Mouse (Mus musculus): ENCODE measurements around the gene 2900011O08Rik. TPM values are rescaled to one million over a fixed set of nuclear protein-coding genes. Genes with fewer than 3 reads are reported as not detected.

The 2900011O08Rik gene
- polyA plus RNA-seq, 1 experiment: 0.43 TPM

DNA sequence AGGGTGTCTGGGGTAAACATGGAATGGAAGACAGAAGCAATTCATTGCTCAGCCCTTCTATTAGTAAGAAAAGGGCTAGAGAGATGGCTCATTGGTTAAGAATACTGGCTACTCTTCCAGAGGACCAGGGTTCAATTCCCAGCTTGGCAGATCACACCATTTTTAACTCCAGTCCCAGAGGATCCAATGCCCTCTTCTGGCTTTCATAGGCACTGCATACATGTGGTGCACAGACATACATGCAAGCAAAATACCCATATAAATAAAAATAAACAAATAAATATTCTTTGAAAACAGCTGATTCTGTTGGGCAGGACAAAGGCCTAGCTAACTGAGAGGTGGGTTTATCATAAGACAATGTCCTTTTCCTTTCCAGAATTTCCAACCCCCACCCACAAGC, 136.2 kb downstream of the 2900011O08Rik start:
- TF ChIP-seq GATA1 (IDR thresholded peaks at IDR 0.05; ENCODE audit: borderline replicate concordance, low read length) (no peak), FLI1 (IDR thresholded peaks at IDR 0.05; ENCODE audit: low read length) (no peak)
- Histone ChIP-seq H3K4me1 (peaks cover 26% of the 10 kb centered on the region), H3K36me3 (replicated peaks; ENCODE audit: low read length) (peaks cover 94% of the 10 kb centered on the region), H3K4me3 (replicated peaks) (no peak overlapping the region), H3K9me3 (no peaks in the 10 kb centered on the region), H3K27me3 (replicated peaks) (no peaks in the 10 kb centered on the region)

DNA sequence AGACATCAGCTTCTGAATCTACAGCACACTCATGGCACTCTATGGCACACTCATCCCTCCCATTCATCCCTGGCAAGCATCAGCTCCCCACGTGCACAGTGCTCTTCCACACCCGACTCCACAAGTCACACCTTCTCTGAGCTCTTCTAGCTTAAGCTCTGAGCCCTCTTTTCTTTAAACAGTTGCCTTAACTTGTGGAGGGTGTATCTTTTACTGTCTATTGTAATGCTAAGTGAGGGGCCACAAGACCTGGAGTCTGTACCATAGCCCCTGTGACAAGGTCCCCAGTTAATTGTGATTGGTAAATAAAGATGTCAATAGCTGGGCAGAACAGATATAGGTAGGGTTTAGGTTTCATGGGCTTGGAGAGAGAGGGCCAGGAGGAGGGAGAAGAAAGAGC, 137.5 kb downstream of the 2900011O08Rik start:
- peaks cover 97% of the 10 kb centered on the region for H3K36me3 ChIP-seq (replicated peaks; ENCODE audit: low read length)
- no peaks in the 10 kb centered on the region for H3K27me3 ChIP-seq (replicated peaks)
- no peaks in the 10 kb centered on the region for H3K9me3 ChIP-seq
- peaks cover 18% of the 10 kb centered on the region for H3K4me1 ChIP-seq
- TF ChIP-seq GATA1 (IDR thresholded peaks at IDR 0.05; ENCODE audit: borderline replicate concordance, low read length): no peak
- TF ChIP-seq FLI1 (IDR thresholded peaks at IDR 0.05; ENCODE audit: low read length): no peak
- no peak overlapping the region for H3K4me3 ChIP-seq (replicated peaks)

DNA sequence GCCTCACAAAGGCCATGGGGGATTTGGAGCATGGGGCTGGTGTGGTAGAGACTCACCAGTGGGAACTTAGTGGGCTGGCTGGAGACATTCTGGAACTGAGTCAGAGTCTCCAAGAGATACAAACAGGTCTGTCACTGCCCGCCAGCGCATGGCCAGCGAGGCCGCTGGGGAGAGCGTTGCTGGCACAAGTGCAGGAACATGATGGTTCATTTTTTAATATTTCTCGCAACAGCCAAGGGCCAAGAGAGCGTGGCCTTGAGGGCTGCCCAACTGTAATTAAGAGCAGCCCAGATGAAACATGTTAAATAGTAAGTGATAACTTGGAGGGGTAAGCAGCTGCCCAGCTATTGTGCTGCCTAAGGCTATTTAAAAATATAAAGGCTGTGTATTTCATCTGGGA, 138.3 kb downstream of the 2900011O08Rik start:
- Histone ChIP-seq H3K27me3 (replicated peaks) (no peaks in the 10 kb centered on the region), H3K36me3 (replicated peaks; ENCODE audit: low read length) (peaks cover 99% of the 10 kb centered on the region), H3K4me1 (peaks cover 18% of the 10 kb centered on the region), H3K9me3 (no peaks in the 10 kb centered on the region), H3K4me3 (replicated peaks) (no peak overlapping the region)
- TF ChIP-seq FLI1 (IDR thresholded peaks at IDR 0.05; ENCODE audit: low read length) (no peak), GATA1 (IDR thresholded peaks at IDR 0.05; ENCODE audit: borderline replicate concordance, low read length) (no peak)

DNA sequence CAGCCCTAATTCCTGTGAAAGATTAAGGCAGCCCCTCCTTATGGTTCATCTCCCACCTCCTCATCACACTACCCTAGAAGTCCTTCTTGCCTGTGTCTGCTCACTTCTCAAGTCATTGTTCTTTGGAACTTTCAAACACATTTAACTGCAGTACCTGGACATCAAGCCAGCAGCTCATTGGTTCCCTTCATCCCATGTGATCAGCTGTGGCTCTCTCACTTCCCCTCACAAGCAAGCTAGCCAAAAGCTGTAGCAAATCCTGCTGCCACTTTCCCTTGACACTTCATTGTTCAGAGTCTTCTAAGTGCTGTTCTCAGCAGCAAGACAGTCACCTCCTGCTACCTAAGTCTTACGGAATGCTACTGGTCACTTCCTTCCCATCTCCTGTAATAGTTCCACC, 138.8 kb downstream of the 2900011O08Rik start:
- H3K27me3 ChIP-seq (replicated peaks): no peaks in the 10 kb centered on the region
- TF ChIP-seq FLI1 (IDR thresholded peaks at IDR 0.05; ENCODE audit: low read length) (no peak), GATA1 (IDR thresholded peaks at IDR 0.05; ENCODE audit: borderline replicate concordance, low read length) (no peak)
- peaks cover 15% of the 10 kb centered on the region for H3K4me1 ChIP-seq
- no peaks in the 10 kb centered on the region for H3K9me3 ChIP-seq
- peaks cover 100% of the 10 kb centered on the region for H3K36me3 ChIP-seq (replicated peaks; ENCODE audit: low read length)
- H3K4me3 ChIP-seq (replicated peaks): no peak overlapping the region

DNA sequence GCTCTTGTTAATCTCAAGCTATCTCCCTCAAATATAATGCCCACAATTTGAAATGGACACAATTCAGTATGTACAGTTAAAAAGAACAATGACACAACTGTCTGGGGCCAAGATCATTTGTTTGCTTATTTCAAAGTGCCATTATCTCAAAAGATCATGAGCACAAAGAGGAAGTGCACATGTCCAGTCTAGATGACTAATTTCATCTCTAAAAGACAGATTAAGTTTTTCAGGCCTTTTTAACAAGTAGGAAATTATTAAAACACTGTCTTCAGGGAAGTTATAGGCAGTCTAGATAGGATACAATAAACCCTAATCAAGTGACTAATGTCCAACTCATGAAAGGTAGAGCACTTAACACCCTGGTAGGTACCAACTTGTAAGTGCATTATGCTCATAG, 142.6 kb downstream of the 2900011O08Rik start:
- H3K9me3 ChIP-seq: no peaks in the 10 kb centered on the region
- no peak overlapping the region for H3K4me3 ChIP-seq (replicated peaks)
- no peaks in the 10 kb centered on the region for H3K27me3 ChIP-seq (replicated peaks)
- peaks cover 13% of the 10 kb centered on the region for H3K4me1 ChIP-seq
- H3K36me3 ChIP-seq (replicated peaks; ENCODE audit: low read length): peaks cover 99% of the 10 kb centered on the region
- TF ChIP-seq FLI1 (IDR thresholded peaks at IDR 0.05; ENCODE audit: low read length) (no peak), GATA1 (IDR thresholded peaks at IDR 0.05; ENCODE audit: borderline replicate concordance, low read length) (no peak)

DNA sequence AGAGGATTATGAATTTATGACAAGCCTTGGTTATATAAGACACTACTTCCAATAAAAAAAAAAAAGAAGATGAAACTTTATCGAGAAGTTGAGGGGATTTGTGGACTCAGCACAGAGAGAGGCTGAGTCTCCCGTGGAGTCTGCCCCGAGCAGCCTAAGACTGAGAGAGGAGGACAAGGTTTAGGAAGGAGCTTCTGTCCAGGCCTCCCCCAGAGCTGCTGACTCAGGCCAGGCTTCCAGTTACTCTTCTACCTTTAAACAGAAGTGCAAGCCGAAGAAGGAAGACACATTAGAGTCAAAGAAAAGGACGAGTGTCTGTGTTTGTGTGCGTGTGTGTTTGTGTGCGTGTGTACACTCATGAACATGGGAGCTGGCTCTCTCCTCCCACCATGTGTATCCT, 144.4 kb downstream of the 2900011O08Rik start:
- H3K36me3 ChIP-seq (replicated peaks; ENCODE audit: low read length): peaks cover 99% of the 10 kb centered on the region
- TF ChIP-seq FLI1 (IDR thresholded peaks at IDR 0.05; ENCODE audit: low read length): no peak
- TF ChIP-seq GATA1 (IDR thresholded peaks at IDR 0.05; ENCODE audit: borderline replicate concordance, low read length): no peak
- H3K4me1 ChIP-seq: peaks cover 29% of the 10 kb centered on the region
- no peaks in the 10 kb centered on the region for H3K27me3 ChIP-seq (replicated peaks)
- H3K9me3 ChIP-seq: no peaks in the 10 kb centered on the region
- H3K4me3 ChIP-seq (replicated peaks): no peak overlapping the region

DNA sequence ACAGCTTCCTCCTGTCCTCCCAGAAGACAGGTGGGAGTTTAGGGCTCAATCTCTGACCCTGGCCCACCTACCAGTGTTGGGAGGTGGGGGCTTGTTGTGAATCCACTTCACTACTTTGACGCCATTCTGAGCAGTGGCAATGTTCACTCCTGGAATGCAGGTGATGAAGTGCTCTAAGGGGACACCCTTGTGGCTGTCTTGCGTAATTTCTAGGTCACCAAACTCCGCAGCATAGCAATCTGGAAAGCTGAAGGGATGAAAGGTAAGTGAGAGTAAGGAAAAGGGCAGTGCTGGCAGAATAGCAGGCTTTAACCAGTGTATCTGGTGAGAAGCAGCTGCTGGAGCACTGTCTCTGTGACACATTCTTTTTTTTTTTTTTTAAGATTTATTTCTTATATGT, 145.0 kb downstream of the 2900011O08Rik start:
- Histone ChIP-seq H3K4me1 (peaks cover 31% of the 10 kb centered on the region), H3K4me3 (replicated peaks) (no peak overlapping the region), H3K9me3 (no peaks in the 10 kb centered on the region), H3K36me3 (replicated peaks; ENCODE audit: low read length) (peaks cover 99% of the 10 kb centered on the region), H3K27me3 (replicated peaks) (no peaks in the 10 kb centered on the region)
- no peak for TF ChIP-seq FLI1 (IDR thresholded peaks at IDR 0.05; ENCODE audit: low read length)
- TF ChIP-seq GATA1 (IDR thresholded peaks at IDR 0.05; ENCODE audit: borderline replicate concordance, low read length): no peak

DNA sequence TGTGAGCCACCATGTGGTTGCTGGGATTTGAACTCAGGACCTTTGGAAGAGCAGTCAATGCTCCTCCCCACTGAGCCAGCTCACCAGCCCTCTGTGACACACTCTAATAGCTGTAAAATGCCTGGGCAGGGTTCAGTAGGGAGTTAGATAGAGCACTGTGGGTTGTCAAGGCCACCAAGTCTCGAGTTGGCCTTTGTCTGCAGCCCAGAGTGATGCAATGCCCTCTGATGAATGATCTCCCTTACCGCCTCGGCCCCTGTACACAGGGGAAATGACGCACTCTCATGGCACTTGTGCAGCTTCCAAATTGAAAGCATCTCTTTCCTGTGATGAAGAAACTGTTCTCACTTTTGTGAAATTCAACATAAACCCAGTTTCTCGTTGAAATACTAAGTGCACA, 145.4 kb downstream of the 2900011O08Rik start:
- no peak for TF ChIP-seq GATA1 (IDR thresholded peaks at IDR 0.05; ENCODE audit: borderline replicate concordance, low read length)
- TF ChIP-seq FLI1 (IDR thresholded peaks at IDR 0.05; ENCODE audit: low read length): no peak
- no peaks in the 10 kb centered on the region for H3K9me3 ChIP-seq
- no peaks in the 10 kb centered on the region for H3K27me3 ChIP-seq (replicated peaks)
- peaks cover 31% of the 10 kb centered on the region for H3K4me1 ChIP-seq
- H3K36me3 ChIP-seq (replicated peaks; ENCODE audit: low read length): peaks cover 99% of the 10 kb centered on the region
- no peak overlapping the region for H3K4me3 ChIP-seq (replicated peaks)

DNA sequence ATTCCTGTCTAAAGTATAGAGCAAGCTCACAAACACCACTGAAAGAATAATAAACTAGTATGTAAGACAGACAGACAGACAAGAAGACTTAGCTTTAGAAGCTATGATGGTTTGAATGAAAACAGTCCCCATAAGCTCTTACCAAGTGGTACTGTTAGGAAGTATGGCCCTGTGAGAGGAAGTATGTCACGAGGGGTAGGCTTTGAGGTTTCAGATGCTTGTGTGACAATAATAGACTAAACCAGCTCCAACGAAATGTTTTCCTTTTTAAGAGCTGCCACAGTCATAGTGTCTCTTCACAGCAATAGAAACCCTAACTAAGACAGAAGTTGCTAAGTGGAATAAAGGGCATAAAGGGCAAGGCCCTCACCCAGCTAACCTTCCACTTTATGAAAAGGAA, 148.6 kb downstream of the 2900011O08Rik start:
- H3K4me1 ChIP-seq: peaks cover 31% of the 10 kb centered on the region
- no peak overlapping the region for H3K4me3 ChIP-seq (replicated peaks)
- H3K36me3 ChIP-seq (replicated peaks; ENCODE audit: low read length): peaks cover 95% of the 10 kb centered on the region
- no peaks in the 10 kb centered on the region for H3K27me3 ChIP-seq (replicated peaks)
- TF ChIP-seq GATA1 (IDR thresholded peaks at IDR 0.05; ENCODE audit: borderline replicate concordance, low read length) (no peak), FLI1 (IDR thresholded peaks at IDR 0.05; ENCODE audit: low read length) (no peak)
- no peaks in the 10 kb centered on the region for H3K9me3 ChIP-seq

DNA sequence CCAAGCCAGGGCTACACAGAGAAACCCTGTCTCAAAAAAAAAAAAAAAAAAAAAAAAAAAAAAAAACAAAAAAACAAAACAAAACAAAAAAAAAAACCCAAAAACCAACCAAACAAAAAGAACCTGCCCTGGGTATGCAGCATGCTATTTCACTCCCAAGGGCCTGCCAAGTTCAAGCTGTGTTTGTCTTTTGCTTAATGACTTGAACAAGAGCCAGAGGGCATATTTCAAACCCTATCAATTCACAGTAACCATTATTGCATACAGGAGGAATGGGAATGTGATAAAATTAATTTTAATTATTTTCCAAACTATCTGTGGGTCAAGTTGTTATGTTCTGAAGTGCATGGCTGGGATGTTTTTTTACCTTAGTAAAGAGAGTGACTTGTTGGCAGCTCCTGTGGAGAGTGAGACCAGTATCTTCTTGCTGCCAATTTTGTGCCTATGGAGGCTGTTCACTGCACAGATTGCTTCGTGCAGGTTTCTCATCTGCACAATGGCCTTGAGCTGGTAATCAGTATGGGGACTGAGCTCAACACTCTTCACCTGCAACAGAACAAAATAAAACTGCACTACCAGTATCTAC, 151.7 kb downstream of the 2900011O08Rik start:
- H3K4me1 ChIP-seq: peaks cover 25% of the 10 kb centered on the region
- TF ChIP-seq FLI1 (IDR thresholded peaks at IDR 0.05; ENCODE audit: low read length) (no peak), GATA1 (IDR thresholded peaks at IDR 0.05; ENCODE audit: borderline replicate concordance, low read length) (no peak)
- peaks cover 95% of the 10 kb centered on the region for H3K36me3 ChIP-seq (replicated peaks; ENCODE audit: low read length)
- no peak overlapping the region for H3K4me3 ChIP-seq (replicated peaks)
- no peaks in the 10 kb centered on the region for H3K27me3 ChIP-seq (replicated peaks)
- no peaks in the 10 kb centered on the region for H3K9me3 ChIP-seq

DNA sequence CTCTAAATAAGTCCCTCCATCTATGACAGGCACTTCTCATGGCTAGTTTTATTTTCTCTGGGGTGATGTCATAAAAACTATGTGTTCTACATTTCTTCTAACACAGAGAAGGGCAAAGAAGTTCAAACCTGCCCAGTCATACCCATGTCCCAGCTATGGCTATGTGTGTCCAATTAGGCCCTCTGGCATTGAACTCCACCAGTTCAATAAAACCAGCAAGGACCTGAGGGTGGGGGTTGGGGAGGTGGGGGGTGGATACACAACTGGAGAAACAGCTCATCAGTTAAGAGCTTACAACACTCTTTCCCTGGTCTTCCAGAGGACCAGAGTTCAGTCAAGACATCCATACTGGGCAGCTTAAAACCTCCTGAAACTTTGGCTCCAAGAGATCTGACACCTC, 152.7 kb downstream of the 2900011O08Rik start:
- TF ChIP-seq GATA1 (IDR thresholded peaks at IDR 0.05; ENCODE audit: borderline replicate concordance, low read length): no peak
- Histone ChIP-seq H3K9me3 (no peaks in the 10 kb centered on the region), H3K4me3 (replicated peaks) (no peak overlapping the region), H3K4me1 (peaks cover 18% of the 10 kb centered on the region), H3K27me3 (replicated peaks) (no peaks in the 10 kb centered on the region), H3K36me3 (replicated peaks; ENCODE audit: low read length) (peaks cover 95% of the 10 kb centered on the region)
